Mouse (Mus musculus): ENCODE data around the gene Polr2h.
"Not testable (repeated sequence)": the region's sequence is repeated elsewhere in the genome, so short reads cannot be mapped to it uniquely, and the experiment has no call there.

The Polr2h gene

GRCm38 (mm10) chr16:20717181-20717977 lies at the start of gene Polr2h, which contains the start of gene Clcn2:
Gene Polr2h (plus strand): TSS chr16:20717665.
Gene Clcn2 (minus strand): TSS chr16:20717746.
- peak; percentile 97 for DNase-seq

- not testable (repeated sequence) for DNase-seq
Measured at GRCm38 (mm10) chr16:20668013-20668412, 49.5 kb upstream of the Polr2h start, which contains the start of gene Eif4g1. Gene Eif4g1 (plus strand): TSS chr16:20668313.

GRCm38 (mm10) chr16:20670291-20670690 lies 47.2 kb upstream of the Polr2h start:
- DNase-seq: no peak

- no peak for DNase-seq
Measured at GRCm38 (mm10) chr16:20671886-20672285, 45.6 kb upstream of the Polr2h start.

GRCm38 (mm10) chr16:20672500-20672902 lies 45.0 kb upstream of the Polr2h start:
- peak; percentile 96 for DNase-seq

- DNase-seq: peak; percentile 54
Measured at GRCm38 (mm10) chr16:20672965-20673705, 44.3 kb upstream of the Polr2h start.

- no peak for DNase-seq
Measured at GRCm38 (mm10) chr16:20673706-20674303, 43.7 kb upstream of the Polr2h start.

GRCm38 (mm10) chr16:20675213-20675612 lies 42.3 kb upstream of the Polr2h start:
- no peak for DNase-seq

- DNase-seq: no peak
Measured at GRCm38 (mm10) chr16:20676702-20677101, 40.8 kb upstream of the Polr2h start.

GRCm38 (mm10) chr16:20677380-20677779 lies 40.1 kb upstream of the Polr2h start:
- no peak for DNase-seq

- peak; percentile 55 for DNase-seq
Measured at GRCm38 (mm10) chr16:20677974-20678675, 39.3 kb upstream of the Polr2h start.

GRCm38 (mm10) chr16:20690774-20691173 lies 26.7 kb upstream of the Polr2h start:
- no peak for DNase-seq

GRCm38 (mm10) chr16:20691617-20692016 lies 25.8 kb upstream of the Polr2h start:
- no peak for DNase-seq

- DNase-seq: no peak
Measured at GRCm38 (mm10) chr16:20692241-20692965, 25.1 kb upstream of the Polr2h start.

- peak; percentile 93 for DNase-seq
Measured at GRCm38 (mm10) chr16:20693111-20693701, 24.3 kb upstream of the Polr2h start, which contains the start of gene Fam131a. Gene Fam131a (plus strand): TSS chr16:20693241.

GRCm38 (mm10) chr16:20694781-20695180 lies 22.7 kb upstream of the Polr2h start:
- peak; percentile 60 for DNase-seq

- peak; percentile 100 for DNase-seq
Measured at GRCm38 (mm10) chr16:20695622-20696323, 21.7 kb upstream of the Polr2h start.

- DNase-seq: no peak
Measured at GRCm38 (mm10) chr16:20699266-20699665, 18.2 kb upstream of the Polr2h start.

- DNase-seq: no peak
Measured at GRCm38 (mm10) chr16:20700036-20700435, 17.4 kb upstream of the Polr2h start.

- DNase-seq: no peak
Measured at GRCm38 (mm10) chr16:20701316-20701715, 16.1 kb upstream of the Polr2h start.

All from right cerebral cortex, postnatal 14 days (tissue).